Mouse (Mus musculus): ENCODE measurements around the gene Tns2. TPM values are rescaled to one million over a fixed set of nuclear protein-coding genes. Genes with fewer than 3 reads are reported as not detected.

Tns2 gene
- polyA plus RNA-seq, 2 experiments, result 66.3 to 114 TPM

GRCm38 (mm10) chr15:102099260-102099659 lies 953 bp upstream of the Tns2 start:
- H3K36me3 ChIP-seq (ENCODE audit: control insufficient read depth, insufficient read depth, low read length), result peaks cover 35% of the 10 kb centered on the region
- H3K27ac ChIP-seq (replicated peaks; ENCODE audit: low read depth, low read length), result peak overlapping the region; percentile 97
- peak overlapping the region; percentile 65 for H3K9ac ChIP-seq (ENCODE audit: low read depth, low read length, severe bottlenecking)
- no peaks in the 10 kb centered on the region for H3K9me3 ChIP-seq (ENCODE audit: control insufficient read depth, low read length)
- ATAC-seq (ENCODE audit: low FRiP score, low read depth) (no peak), DNase-seq (ENCODE audit: low spot score) (peak; percentile 52)
- WGBS, result 23% methylated on average over 5 of the region's 5 CpGs
- H3K4me1 ChIP-seq (ENCODE audit: control insufficient read depth, insufficient read depth, low read length), result peaks cover 58% of the 10 kb centered on the region
- H3K4me3 ChIP-seq (replicated peaks; ENCODE audit: low read length), result peak overlapping the region; percentile 59
- TF ChIP-seq POLR2A (IDR thresholded peaks at IDR 0.05; ENCODE audit: borderline replicate concordance, extremely low read depth, insufficient read depth, insufficient read length), result no peak
- H3K27me3 ChIP-seq (ENCODE audit: control insufficient read depth, insufficient read depth, low read length), result no peaks in the 10 kb centered on the region
- H3K4me2 ChIP-seq (replicated peaks; ENCODE audit: low read depth, low read length, severe bottlenecking), result peak overlapping the region; percentile 78

GRCm38 (mm10) chr15:102099771-102100160 lies 447 bp upstream of the Tns2 start:
- DNase-seq (ENCODE audit: low spot score), result no peak
- Histone ChIP-seq H3K9ac (ENCODE audit: low read depth, low read length, severe bottlenecking) (peak overlapping the region; percentile 65), H3K4me2 (replicated peaks; ENCODE audit: low read depth, low read length, severe bottlenecking) (peak overlapping the region; percentile 78), H3K4me3 (replicated peaks; ENCODE audit: low read length) (peak overlapping the region; percentile 59), H3K27me3 (ENCODE audit: control insufficient read depth, insufficient read depth, low read length) (no peaks in the 10 kb centered on the region), H3K4me1 (ENCODE audit: control insufficient read depth, insufficient read depth, low read length) (peaks cover 62% of the 10 kb centered on the region), H3K9me3 (ENCODE audit: control insufficient read depth, low read length) (no peaks in the 10 kb centered on the region), H3K27ac (replicated peaks; ENCODE audit: low read depth, low read length) (peak overlapping the region; percentile 97), H3K36me3 (ENCODE audit: control insufficient read depth, insufficient read depth, low read length) (peaks cover 34% of the 10 kb centered on the region)
- TF ChIP-seq POLR2A (IDR thresholded peaks at IDR 0.05; ENCODE audit: borderline replicate concordance, extremely low read depth, insufficient read depth, insufficient read length), result no peak
- no peak for ATAC-seq (ENCODE audit: low FRiP score, low read depth)
- WGBS, result 22% methylated on average over 8 of the region's 8 CpGs

DNA sequence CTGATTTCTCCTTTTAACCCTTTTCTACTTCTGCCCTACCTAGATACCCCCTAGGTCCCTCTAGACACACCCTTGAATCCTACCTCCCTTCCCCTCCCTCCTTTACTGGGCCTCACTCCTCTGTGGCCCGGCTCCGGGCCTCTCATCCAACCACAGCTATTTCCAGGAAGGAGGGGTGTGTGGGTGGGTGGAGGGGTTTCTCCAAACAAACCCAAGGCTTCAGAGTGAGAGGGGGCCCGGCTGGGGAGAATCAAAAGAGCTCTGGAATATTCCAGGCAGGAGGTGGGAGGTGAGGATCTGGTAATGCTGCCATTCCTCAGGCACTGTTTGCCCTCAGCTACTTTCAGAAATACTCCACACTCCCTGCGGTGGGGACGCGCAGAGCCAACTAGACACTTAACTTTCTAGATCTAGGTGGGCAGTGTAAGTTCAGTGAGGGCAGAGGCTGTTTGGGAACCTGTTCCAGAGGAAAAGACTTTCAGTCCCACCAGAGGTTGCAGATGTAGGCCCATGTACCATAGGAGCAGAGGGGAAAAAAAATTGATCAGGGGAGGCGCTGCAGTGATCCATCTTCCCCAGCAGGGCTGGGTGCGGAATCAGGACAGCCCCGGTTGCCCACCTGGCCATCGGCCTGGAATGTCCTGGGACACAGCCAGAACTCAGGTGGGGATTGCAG lies 921 bp downstream of the Tns2 start:
- peak overlapping the region; percentile 65 for H3K9ac ChIP-seq (ENCODE audit: low read depth, low read length, severe bottlenecking)
- H3K4me2 ChIP-seq (replicated peaks; ENCODE audit: low read depth, low read length, severe bottlenecking), result peak overlapping the region; percentile 78
- H3K4me1 ChIP-seq (ENCODE audit: control insufficient read depth, insufficient read depth, low read length), result peaks cover 71% of the 10 kb centered on the region
- H3K4me3 ChIP-seq (replicated peaks; ENCODE audit: low read length), result peak overlapping the region; percentile 59
- DNase-seq (ENCODE audit: low spot score) (peak; percentile 71), ATAC-seq (ENCODE audit: low FRiP score, low read depth) (peak; percentile 39)
- TF ChIP-seq POLR2A (IDR thresholded peaks at IDR 0.05; ENCODE audit: borderline replicate concordance, extremely low read depth, insufficient read depth, insufficient read length), result no peak
- no peaks in the 10 kb centered on the region for H3K27me3 ChIP-seq (ENCODE audit: control insufficient read depth, insufficient read depth, low read length)
- peaks cover 24% of the 10 kb centered on the region for H3K36me3 ChIP-seq (ENCODE audit: control insufficient read depth, insufficient read depth, low read length)
- 15% methylated on average over 10 of the region's 10 CpGs for WGBS
- H3K27ac ChIP-seq (replicated peaks; ENCODE audit: low read depth, low read length), result peak overlapping the region; percentile 97
- no peaks in the 10 kb centered on the region for H3K9me3 ChIP-seq (ENCODE audit: control insufficient read depth, low read length)

- DNase-seq (ENCODE audit: low spot score) (peak; percentile 41), ATAC-seq (ENCODE audit: low FRiP score, low read depth) (no peak)
- H3K27ac ChIP-seq (replicated peaks; ENCODE audit: low read depth, low read length), result peak overlapping the region; percentile 97
- peak overlapping the region; percentile 78 for H3K4me2 ChIP-seq (replicated peaks; ENCODE audit: low read depth, low read length, severe bottlenecking)
- 29% methylated on average over 11 of the region's 11 CpGs for WGBS
- peaks cover 74% of the 10 kb centered on the region for H3K4me1 ChIP-seq (ENCODE audit: control insufficient read depth, insufficient read depth, low read length)
- H3K27me3 ChIP-seq (ENCODE audit: control insufficient read depth, insufficient read depth, low read length), result no peaks in the 10 kb centered on the region
- TF ChIP-seq POLR2A (IDR thresholded peaks at IDR 0.05; ENCODE audit: borderline replicate concordance, extremely low read depth, insufficient read depth, insufficient read length), result no peak
- peaks cover 24% of the 10 kb centered on the region for H3K36me3 ChIP-seq (ENCODE audit: control insufficient read depth, insufficient read depth, low read length)
- peak overlapping the region; percentile 65 for H3K9ac ChIP-seq (ENCODE audit: low read depth, low read length, severe bottlenecking)
- H3K9me3 ChIP-seq (ENCODE audit: control insufficient read depth, low read length), result no peaks in the 10 kb centered on the region
- peak overlapping the region; percentile 59 for H3K4me3 ChIP-seq (replicated peaks; ENCODE audit: low read length)
These were observed 1.7 kb downstream of the Tns2 start for GRCm38 (mm10) chr15:102101672-102102541.

GRCm38 (mm10) chr15:102102548-102103121 lies 2.4 kb downstream of the Tns2 start:
- H3K9me3 ChIP-seq (ENCODE audit: control insufficient read depth, low read length), result no peaks in the 10 kb centered on the region
- peak overlapping the region; percentile 59 for H3K4me3 ChIP-seq (replicated peaks; ENCODE audit: low read length)
- peak overlapping the region; percentile 64 for H3K9ac ChIP-seq (ENCODE audit: low read depth, low read length, severe bottlenecking)
- no peaks in the 10 kb centered on the region for H3K27me3 ChIP-seq (ENCODE audit: control insufficient read depth, insufficient read depth, low read length)
- 14% methylated on average over 6 of the region's 6 CpGs for WGBS
- H3K27ac ChIP-seq (replicated peaks; ENCODE audit: low read depth, low read length), result peak overlapping the region; percentile 97
- no peak for ATAC-seq (ENCODE audit: low FRiP score, low read depth)
- no peak for TF ChIP-seq POLR2A (IDR thresholded peaks at IDR 0.05; ENCODE audit: borderline replicate concordance, extremely low read depth, insufficient read depth, insufficient read length)
- peak overlapping the region; percentile 78 for H3K4me2 ChIP-seq (replicated peaks; ENCODE audit: low read depth, low read length, severe bottlenecking)
- H3K36me3 ChIP-seq (ENCODE audit: control insufficient read depth, insufficient read depth, low read length), result peaks cover 25% of the 10 kb centered on the region
- peak; percentile 44 for DNase-seq (ENCODE audit: low spot score)
- H3K4me1 ChIP-seq (ENCODE audit: control insufficient read depth, insufficient read depth, low read length), result peaks cover 70% of the 10 kb centered on the region
